Mouse (Mus musculus) forebrain, embryonic 13.5 days (tissue): ENCODE results near the gene Samsn1. TPM values are rescaled to one million over a fixed set of nuclear protein-coding genes. Genes with fewer than 3 reads are reported as not detected.

ENCODE experiments used
- ATAC-seq: fragments of 200-750 bp; cut with Nextera tagmentation; 2 replicates; pipeline ENCODE4 v1.8.0; 2017
- H3K27ac ChIP-seq: fragments of 300-500 bp; sonication (generic); 2 replicates; pipeline ENCODE4 v1.5.1; 2015; ENCODE audit warnings: inconsistent platforms, mild to moderate bottlenecking, moderate library complexity
- H3K27me3 ChIP-seq: fragments of 300-500 bp; sonication (generic); 2 replicates; pipeline ENCODE4 v1.6.1; 2015; ENCODE audit warnings: mild to moderate bottlenecking, inconsistent platforms
- H3K36me3 ChIP-seq: fragments of 300-500 bp; sonication (generic); 2 replicates; pipeline ENCODE4 v1.6.1; 2015; ENCODE audit warnings: mild to moderate bottlenecking, inconsistent platforms; ENCODE audit not compliant: poor library complexity, severe bottlenecking
- H3K4me1 ChIP-seq: fragments of 300-500 bp; sonication (generic); 2 replicates; pipeline ENCODE4 v1.6.1; 2015; ENCODE audit warnings: inconsistent platforms
- H3K4me2 ChIP-seq: fragments of 300-500 bp; sonication (generic); 2 replicates; pipeline ENCODE4 v1.6.1; 2015; ENCODE audit warnings: inconsistent platforms, mild to moderate bottlenecking, moderate library complexity
- H3K4me3 ChIP-seq: fragments of 300-500 bp; sonication (generic); 2 replicates; pipeline ENCODE4 v1.5.1; 2015; ENCODE audit warnings: mild to moderate bottlenecking, inconsistent platforms
- H3K9ac ChIP-seq: fragments of 300-500 bp; sonication (generic); 2 replicates; pipeline ENCODE4 v1.6.1; 2015; ENCODE audit warnings: mild to moderate bottlenecking, inconsistent platforms
- H3K9me3 ChIP-seq: fragments of 300-500 bp; sonication (generic); replicated peaks from 2 replicates; pipeline ENCODE4 v1.6.1; 2016; ENCODE audit warnings: inconsistent platforms
- WGBS: fragments of 180-500 bp; shearing (Covaris S2); methylation state at CpG from one replicate; pipeline ENCODE4 v1.1.7; 2015; 5-methylcytosine and 5-hydroxymethylcytosine counted together
- polyA plus RNA-seq: library from polyadenylated mRNA; unstranded; fragments of >200 nt; fragmentation: Nextera tagmentation; extraction: Ambion mirVana; gene quantifications from 2 replicates; pipeline ENCODE4 v1.2.1, GENCODE M21; 2015

Samsn1 gene
- polyA plus RNA-seq, 1 experiment from 2014 or later: 1.3 TPM

DNA sequence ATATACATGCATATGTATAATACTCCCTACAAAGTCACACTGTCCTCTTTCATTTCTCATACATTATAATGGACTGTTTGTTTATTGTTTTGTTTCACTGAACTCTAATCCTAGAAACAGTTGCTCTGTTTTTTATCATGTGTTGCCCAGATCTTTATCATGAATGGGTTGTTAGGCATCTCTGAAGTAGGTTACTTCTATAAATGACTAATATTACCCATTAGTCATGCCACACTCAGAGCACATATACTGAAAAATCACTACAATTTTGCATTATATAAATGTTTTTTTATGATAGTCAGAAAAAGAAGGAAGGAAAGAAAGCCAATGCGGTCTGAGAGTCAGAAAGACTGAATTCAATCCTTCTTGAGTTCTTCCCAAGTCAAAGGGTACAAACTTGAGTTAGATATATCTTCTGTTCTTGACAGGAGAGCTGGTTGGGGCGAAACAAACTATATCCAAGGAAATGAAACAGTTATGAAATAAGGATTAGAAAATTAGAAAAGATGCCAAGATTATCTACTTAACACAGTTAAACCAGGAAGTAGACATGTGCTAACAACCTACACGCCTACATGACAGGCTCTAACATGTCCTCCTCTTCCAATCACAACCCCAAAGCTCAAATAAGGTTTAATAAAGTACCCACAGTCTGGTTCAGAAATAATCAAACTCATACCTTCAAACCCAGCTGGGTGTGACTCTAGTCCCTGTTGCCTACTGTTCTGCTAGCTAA is 122.0 kb downstream of the Samsn1 start:
- no peak overlapping the region for H3K9ac ChIP-seq
- no peak overlapping the region for H3K4me3 ChIP-seq
- 86% methylated on average over 3 of the region's 3 CpGs for whole genome bisulfite sequencing
- H3K36me3 ChIP-seq: no peaks in the 10 kb centered on the region
- H3K9me3 ChIP-seq: no peaks in the 10 kb centered on the region
- 0 out of 2 replicates have a peak, but pooled peaks cover 4% of the 10 kb centered on the region for H3K4me1 ChIP-seq
- no peaks in the 10 kb centered on the region for H3K27me3 ChIP-seq
- no peak overlapping the region for H3K27ac ChIP-seq
- ATAC-seq: no peak
- H3K4me2 ChIP-seq: no peak overlapping the region

DNA sequence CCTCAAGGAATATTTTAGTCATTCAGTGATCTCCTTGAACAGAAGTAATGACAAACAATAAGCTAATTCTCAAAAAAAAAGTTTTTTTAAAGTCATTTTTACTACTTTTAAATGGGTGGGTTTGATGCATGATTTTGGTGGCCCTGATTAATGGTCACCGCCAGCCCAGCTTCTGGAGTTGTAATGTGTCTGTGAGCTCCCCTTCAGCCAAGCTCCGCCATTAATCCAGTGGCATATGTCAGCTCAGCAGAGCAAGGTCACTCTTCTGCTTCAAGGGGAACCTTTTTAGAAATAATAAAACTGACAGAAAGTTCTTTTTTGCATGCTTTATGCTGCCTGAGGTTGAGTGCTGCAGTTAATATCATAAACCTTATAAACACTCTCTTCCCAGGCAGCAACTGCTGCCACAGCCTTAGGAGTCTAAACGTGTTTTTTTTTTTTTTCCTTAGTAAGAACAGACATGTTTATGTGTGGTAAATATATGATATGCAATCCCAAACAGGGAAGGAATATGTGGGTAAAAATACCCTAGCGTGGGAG is 124.2 kb downstream of the Samsn1 start:
- H3K36me3 ChIP-seq: no peaks in the 10 kb centered on the region
- H3K27me3 ChIP-seq: no peaks in the 10 kb centered on the region
- no peak overlapping the region for H3K4me2 ChIP-seq
- ATAC-seq: no peak
- H3K4me3 ChIP-seq: no peak overlapping the region
- H3K9ac ChIP-seq: no peak overlapping the region
- H3K4me1 ChIP-seq: no peaks in the 10 kb centered on the region
- H3K9me3 ChIP-seq: no peaks in the 10 kb centered on the region
- no peak overlapping the region for H3K27ac ChIP-seq
- WGBS: 85% methylated on average over 4 of the region's 4 CpGs

DNA sequence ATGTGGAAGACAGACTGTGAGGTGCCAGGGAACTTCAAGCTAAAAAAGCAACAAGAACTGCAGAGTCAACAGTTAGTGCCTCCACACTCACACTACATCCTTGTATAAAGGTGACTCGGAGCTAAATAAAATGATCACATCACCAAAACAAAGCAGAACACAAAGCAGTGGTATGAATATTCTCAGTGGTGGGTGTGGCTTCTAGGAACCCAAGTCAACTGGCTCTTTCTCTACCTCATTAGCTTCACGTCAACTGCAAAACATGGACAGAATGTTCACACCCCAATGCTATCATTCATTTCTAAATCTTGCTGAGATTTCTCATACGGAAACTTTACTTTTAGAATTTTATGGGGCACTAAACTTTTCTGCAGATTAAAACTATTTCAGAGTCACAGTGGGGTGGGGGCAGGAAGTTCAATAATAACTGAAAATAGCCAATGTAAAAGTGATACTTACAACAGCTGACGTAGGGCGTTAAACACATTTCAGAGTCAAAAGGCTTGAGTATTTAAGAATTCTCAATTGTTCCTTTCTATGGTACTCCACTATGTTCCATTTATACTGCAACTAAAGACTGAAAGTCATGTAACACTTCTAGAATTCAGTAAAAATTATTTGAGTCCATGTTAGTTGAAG is 127.7 kb downstream of the Samsn1 start:
- H3K36me3 ChIP-seq: no peaks in the 10 kb centered on the region
- no peaks in the 10 kb centered on the region for H3K27me3 ChIP-seq
- no peak for ATAC-seq
- no peak overlapping the region for H3K4me3 ChIP-seq
- no peak overlapping the region for H3K27ac ChIP-seq
- H3K9me3 ChIP-seq: no peaks in the 10 kb centered on the region
- no peak overlapping the region for H3K9ac ChIP-seq
- no peak overlapping the region for H3K4me2 ChIP-seq
- WGBS: 89% methylated on average over 5 of the region's 5 CpGs
- H3K4me1 ChIP-seq: no peaks in the 10 kb centered on the region

DNA sequence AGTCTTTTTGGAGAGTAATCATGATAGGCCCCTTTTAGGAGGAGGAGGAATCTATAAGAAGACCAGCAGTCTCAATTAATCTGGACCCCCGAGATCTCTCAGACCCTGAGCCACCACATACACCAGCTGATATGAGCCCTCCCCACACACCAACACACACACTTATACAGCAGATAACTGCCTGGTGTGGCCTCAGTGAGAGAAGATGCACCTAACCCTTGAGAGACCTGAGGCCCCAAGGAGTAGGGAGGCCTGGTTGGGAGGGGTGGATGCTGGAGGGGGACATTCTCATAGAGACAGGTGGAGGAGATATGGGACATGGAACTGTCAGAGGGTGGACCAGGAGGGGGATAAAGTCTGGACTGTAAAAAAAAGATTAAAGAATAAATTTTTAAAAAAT is 128.6 kb downstream of the Samsn1 start:
- 84% methylated on average over 1 of the region's 1 CpGs for WGBS
- Histone ChIP-seq H3K9me3 (no peaks in the 10 kb centered on the region), H3K27me3 (no peaks in the 10 kb centered on the region), H3K4me1 (no peaks in the 10 kb centered on the region), H3K36me3 (no peaks in the 10 kb centered on the region), H3K27ac (no peak overlapping the region), H3K4me2 (no peak overlapping the region), H3K9ac (no peak overlapping the region), H3K4me3 (no peak overlapping the region)
- ATAC-seq: no peak

DNA sequence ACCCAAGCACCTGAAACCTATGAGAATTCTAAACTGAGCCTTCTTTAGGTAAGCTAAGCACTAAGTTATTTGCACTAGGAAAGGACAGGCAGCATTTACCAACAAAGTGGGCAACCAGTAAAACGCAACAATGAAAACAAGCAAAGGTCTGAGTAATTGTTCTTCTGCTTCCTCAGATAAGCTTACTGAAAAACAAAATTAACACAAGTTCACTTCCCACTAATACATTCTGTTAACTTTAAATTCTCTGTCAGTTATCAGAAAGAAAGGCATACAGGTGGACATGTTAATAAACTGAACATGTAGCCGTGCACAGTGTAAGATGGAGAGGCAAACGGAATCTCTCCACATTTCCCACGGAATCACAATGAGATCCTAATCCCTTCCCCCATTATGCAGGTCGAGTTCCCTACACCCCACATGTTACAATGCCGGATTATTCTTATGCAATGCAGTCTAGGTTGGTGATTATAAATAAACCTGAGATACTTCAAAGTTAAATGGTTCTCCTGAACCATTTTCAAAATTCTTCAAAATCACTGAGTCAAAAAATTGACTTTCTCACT is 132.9 kb downstream of the Samsn1 start:
- H3K36me3 ChIP-seq: no peaks in the 10 kb centered on the region
- H3K9ac ChIP-seq: no peak overlapping the region
- H3K9me3 ChIP-seq: no peaks in the 10 kb centered on the region
- H3K4me3 ChIP-seq: no peak overlapping the region
- no peaks in the 10 kb centered on the region for H3K27me3 ChIP-seq
- no peak overlapping the region for H3K4me2 ChIP-seq
- ATAC-seq: no peak
- 32% methylated on average over 6 of the region's 6 CpGs for WGBS
- H3K27ac ChIP-seq: no peak overlapping the region
- H3K4me1 ChIP-seq: no peaks in the 10 kb centered on the region

DNA sequence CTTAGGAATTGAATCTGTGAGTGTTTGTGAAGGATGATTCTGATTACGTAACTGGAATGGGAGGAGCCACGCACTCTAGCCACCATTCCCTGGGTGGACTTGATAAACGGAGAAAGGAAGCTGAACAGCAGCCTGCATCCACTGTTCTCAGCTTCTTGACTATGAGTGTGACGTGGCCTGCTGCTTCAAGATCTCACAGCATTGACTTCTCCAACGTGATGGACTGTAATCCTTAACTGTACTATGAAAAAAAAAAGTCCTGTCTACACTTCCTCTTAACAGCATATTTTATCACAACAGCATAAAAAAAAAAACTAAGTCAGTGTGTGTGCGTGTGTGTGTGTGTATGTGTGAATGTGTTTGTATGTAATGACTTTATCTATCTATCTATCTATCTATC is 134.9 kb downstream of the Samsn1 start:
- ATAC-seq: no peak

DNA sequence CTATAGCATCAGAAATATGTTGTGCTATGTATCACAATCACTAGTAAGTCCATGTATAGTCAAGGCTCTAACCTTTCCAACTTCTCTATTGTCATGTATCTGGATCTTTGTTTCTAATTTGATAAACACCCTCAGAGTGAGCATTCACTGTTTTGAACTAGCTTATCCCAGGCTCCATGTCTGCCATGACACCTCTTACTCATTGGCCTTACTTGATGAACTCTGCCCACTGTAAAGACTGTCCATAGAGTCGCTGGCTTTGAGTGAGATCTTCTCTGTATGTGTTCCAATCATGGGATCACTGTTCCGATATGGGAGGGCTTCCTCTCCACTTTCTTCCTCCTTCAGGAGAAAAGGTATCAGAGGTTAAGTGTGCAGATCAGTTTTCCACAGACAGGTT is 143.2 kb downstream of the Samsn1 start:
- Histone ChIP-seq H3K36me3 (no peaks in the 10 kb centered on the region), H3K4me2 (no peak overlapping the region), H3K9me3 (no peaks in the 10 kb centered on the region), H3K27ac (no peak overlapping the region), H3K4me1 (no peaks in the 10 kb centered on the region), H3K9ac (no peak overlapping the region), H3K4me3 (no peak overlapping the region), H3K27me3 (no peaks in the 10 kb centered on the region)
- WGBS: 86% methylated on average over 2 of the region's 2 CpGs
- ATAC-seq: no peak

More for the DNA sequence above, 134.9 kb downstream of the Samsn1 start:
- Histone ChIP-seq H3K4me2 (no peak overlapping the region), H3K36me3 (no peaks in the 10 kb centered on the region), H3K4me3 (no peak overlapping the region), H3K9ac (no peak overlapping the region), H3K27ac (no peak overlapping the region), H3K9me3 (no peaks in the 10 kb centered on the region), H3K27me3 (no peaks in the 10 kb centered on the region), H3K4me1 (no peaks in the 10 kb centered on the region)
- 82% methylated on average over 6 of the region's 6 CpGs for WGBS

DNA sequence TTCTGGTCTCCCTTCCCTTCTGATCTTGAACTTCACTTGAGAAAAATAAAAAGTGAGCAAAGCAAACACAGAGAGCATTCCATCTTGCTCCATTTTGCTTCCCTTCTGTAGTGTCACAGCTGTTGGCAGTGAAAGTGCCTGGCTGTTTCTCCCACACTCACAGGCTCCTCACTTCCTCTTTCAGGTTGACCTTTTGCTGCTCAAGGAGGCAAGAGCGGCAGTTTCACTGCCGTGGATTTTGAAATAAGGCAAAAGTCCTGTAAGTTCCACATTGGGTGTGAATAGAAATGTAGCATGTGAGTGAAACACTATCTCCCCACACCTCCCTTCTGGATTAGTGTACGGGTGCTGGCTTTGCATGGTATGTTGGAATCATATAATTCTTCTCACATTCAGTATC is 144.9 kb downstream of the Samsn1 start:
- no peak overlapping the region for H3K9ac ChIP-seq
- no peaks in the 10 kb centered on the region for H3K9me3 ChIP-seq
- WGBS: 80% methylated on average over 3 of the region's 3 CpGs
- no peaks in the 10 kb centered on the region for H3K27me3 ChIP-seq
- no peaks in the 10 kb centered on the region for H3K4me1 ChIP-seq
- H3K4me3 ChIP-seq: no peak overlapping the region
- H3K27ac ChIP-seq: no peak overlapping the region
- H3K4me2 ChIP-seq: no peak overlapping the region
- no peaks in the 10 kb centered on the region for H3K36me3 ChIP-seq
- ATAC-seq: no peak

DNA sequence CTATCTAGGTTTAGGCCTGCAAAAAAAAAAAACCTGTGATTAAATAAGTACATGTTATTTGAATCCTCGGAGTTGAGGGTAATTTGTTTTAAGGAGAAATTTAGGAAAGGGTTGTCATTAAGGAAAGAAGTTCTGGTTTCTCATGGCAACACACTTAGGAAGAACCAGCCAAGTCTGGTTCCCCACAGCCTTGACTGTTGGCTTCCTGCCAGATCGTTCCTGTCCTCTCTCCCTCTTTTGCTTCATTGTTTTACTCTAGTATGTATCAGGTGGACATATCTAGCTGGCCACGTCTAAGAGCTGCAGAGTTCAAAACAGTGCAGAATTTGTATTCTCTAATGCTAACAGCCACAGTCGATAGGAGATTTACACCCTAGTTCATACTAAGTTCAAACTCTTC is 146.2 kb downstream of the Samsn1 start:
- no peaks in the 10 kb centered on the region for H3K4me1 ChIP-seq
- no peak overlapping the region for H3K4me3 ChIP-seq
- no peak overlapping the region for H3K9ac ChIP-seq
- H3K27ac ChIP-seq: no peak overlapping the region
- WGBS: 68% methylated on average over 4 of the region's 4 CpGs
- H3K4me2 ChIP-seq: no peak overlapping the region
- H3K27me3 ChIP-seq: no peaks in the 10 kb centered on the region
- H3K9me3 ChIP-seq: no peaks in the 10 kb centered on the region
- no peaks in the 10 kb centered on the region for H3K36me3 ChIP-seq
- ATAC-seq: no peak

DNA sequence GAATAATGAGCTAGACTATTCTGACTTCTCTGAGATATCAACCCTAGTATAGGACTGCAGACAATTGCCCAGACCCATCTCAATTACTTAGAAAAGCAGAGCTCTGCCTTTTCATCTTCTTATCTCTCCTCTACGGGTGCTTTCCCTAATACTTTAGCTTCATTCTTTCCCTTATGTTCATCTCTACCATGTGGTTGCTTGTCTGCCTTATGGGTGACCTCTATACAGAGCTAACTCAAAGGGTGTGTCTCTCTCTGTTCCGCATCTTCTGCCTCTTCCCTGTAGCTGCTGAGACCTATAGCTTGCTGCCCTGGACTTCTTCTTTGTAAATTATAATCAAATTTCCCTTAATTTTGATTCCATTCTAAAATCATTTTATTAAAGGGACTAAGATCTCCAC is 147.6 kb downstream of the Samsn1 start:
- H3K36me3 ChIP-seq: no peaks in the 10 kb centered on the region
- H3K4me1 ChIP-seq: no peaks in the 10 kb centered on the region
- no peak for ATAC-seq
- no peak overlapping the region for H3K4me2 ChIP-seq
- no peak overlapping the region for H3K4me3 ChIP-seq
- H3K9me3 ChIP-seq: no peaks in the 10 kb centered on the region
- no peak overlapping the region for H3K27ac ChIP-seq
- no peaks in the 10 kb centered on the region for H3K27me3 ChIP-seq
- no peak overlapping the region for H3K9ac ChIP-seq
- WGBS: 82% methylated on average over 2 of the region's 2 CpGs

DNA sequence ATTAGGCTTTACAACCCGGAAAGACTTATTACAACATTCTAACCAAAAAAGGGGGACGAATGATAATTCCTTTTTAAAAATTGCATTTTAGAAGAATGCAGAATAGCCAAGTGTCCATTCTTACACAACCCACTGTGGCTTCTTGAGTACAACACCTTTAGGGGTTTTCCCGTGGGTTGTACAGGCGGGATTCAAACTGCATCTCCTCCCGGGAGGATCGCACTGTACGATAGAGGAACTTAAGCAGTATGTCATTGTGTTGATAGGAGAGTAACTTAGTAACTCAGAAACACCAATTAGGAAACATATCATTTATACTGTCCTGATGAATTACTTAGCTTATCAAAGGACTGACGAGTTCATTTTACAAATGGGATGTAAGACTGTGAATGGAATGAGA is 149.8 kb downstream of the Samsn1 start:
- no peak; the same call in 1 of the 2 replicates for ATAC-seq
- Histone ChIP-seq H3K9ac (no peak overlapping the region), H3K4me2 (no peak overlapping the region), H3K4me1 (no peaks in the 10 kb centered on the region), H3K9me3 (no peaks in the 10 kb centered on the region), H3K4me3 (no peak overlapping the region), H3K27me3 (no peaks in the 10 kb centered on the region), H3K36me3 (no peaks in the 10 kb centered on the region), H3K27ac (no peak overlapping the region)
- 59% methylated on average over 8 of the region's 8 CpGs for WGBS

DNA sequence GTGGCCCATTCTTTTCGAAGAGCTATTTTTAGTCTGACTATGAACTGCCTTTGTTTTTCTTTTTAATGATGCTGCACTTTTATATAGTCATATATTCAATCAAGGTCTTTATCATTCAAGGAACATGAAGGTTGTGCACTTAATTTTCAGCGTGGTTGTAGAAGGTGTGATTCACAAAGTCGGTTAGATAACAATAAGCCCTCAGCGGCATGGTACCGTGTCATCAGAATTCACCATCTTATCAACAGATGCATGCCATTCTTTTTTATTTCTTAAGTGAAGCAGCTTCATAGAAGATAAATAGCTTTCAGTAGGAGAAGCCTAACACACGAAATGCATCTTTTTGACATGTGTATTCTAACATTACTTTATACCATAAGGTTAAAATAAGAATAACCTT is 154.7 kb downstream of the Samsn1 start:
- no peak overlapping the region for H3K4me3 ChIP-seq
- H3K4me2 ChIP-seq: no peak overlapping the region
- no peak for ATAC-seq
- no peak overlapping the region for H3K9ac ChIP-seq
- WGBS: 83% methylated on average over 6 of the region's 6 CpGs
- no peaks in the 10 kb centered on the region for H3K4me1 ChIP-seq
- no peaks in the 10 kb centered on the region for H3K9me3 ChIP-seq
- no peaks in the 10 kb centered on the region for H3K36me3 ChIP-seq
- no peak overlapping the region for H3K27ac ChIP-seq
- no peaks in the 10 kb centered on the region for H3K27me3 ChIP-seq
